12 mouse cellular contexts compared by ENCODE assay signal in the genomic region with DNA sequence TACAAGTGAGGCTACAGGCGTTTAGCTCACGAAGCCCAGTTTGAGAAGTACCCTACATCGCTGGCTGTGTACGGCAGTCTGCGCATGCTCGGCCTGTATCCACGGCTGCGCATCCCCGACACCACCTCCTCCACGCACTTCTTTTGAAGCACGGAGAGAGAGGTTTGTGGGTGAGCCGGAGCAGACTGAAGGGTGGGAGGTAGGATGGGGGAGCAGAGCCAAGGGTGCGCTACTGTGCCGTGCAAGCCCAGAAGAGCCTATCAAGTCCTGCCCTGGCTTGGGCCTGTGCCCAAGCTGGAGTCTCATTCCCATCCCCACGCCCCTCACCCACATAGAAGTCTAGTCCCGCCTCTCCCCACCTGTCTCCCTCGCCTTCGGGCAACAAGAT. TPM values are rescaled to one million over a fixed set of nuclear protein-coding genes. Genes with fewer than 3 reads are reported as not detected.
A peak's percentile ranks its signal among the peaks of the same experiment; 100 is the strongest.
DNase-seq lines count a peak whose midpoint lies in the region; ATAC-seq lines count a peak whose summit lies in the region.
"Had no signal": no experiment of that assay in that cellular context is flagged by ENCODE, and none has a peak within 500 bp of the region (broad histone marks: within the 10 kb centered on the region; RNA-seq: fewer than 3 reads in every experiment).

No protein-coding gene starts in this region.

- intact Hi-C loops in heart, postnatal 10 days (cut with DNase I): no loop called here

- H3K27me3 ChIP-seq in heart, embryonic 11.5 days (ENCODE audit: control insufficient read depth, insufficient read depth, low read length): peaks cover 9% of the 10 kb centered on the region; the same call in 1 of the 2 replicates
- no peaks in the 10 kb centered on the region for H3K27me3 ChIP-seq in midbrain, embryonic 16.5 days (ENCODE audit: control insufficient read depth, insufficient read depth, low read depth, low read length)
- H3K27me3 ChIP-seq: limb, embryonic 13.5 days; neural tube, embryonic 15.5 days had no signal

- H3K9me3 ChIP-seq in heart, embryonic 11.5 days (replicated peaks; ENCODE audit: control insufficient read depth, low read length): no peaks in the 10 kb centered on the region; the same call in 1 of the 2 replicates
- no peaks in the 10 kb centered on the region for H3K9me3 ChIP-seq in midbrain, embryonic 16.5 days (replicated peaks; ENCODE audit: control insufficient read depth, low read length, poor library complexity, severe bottlenecking)
- H3K9me3 ChIP-seq: limb, embryonic 13.5 days; neural tube, embryonic 15.5 days had no signal

- no peak for DNase-seq in heart, postnatal 10 days
- peak; percentile 36 for DNase-seq in R1 (ENCODE audit: low read depth, low spot score)
- DNase-seq in layer of hippocampus, adult 9-11 months: peak; percentile 79
- DNase-seq in retina, postnatal 1 day: no peak
- no peak for DNase-seq in T-cell, adult 2 months (ENCODE audit: low spot score)
- DNase-seq: gastrocnemius, postnatal 25 days had no signal

- ATAC-seq in heart, embryonic 11.5 days (replicated peaks; ENCODE audit: insufficient number of reproducible peaks, low FRiP score, low TSS enrichment): 0 out of 2 replicates have a peak, but pooled peaks have one; percentile 29
- 0 out of 2 replicates have a peak, but pooled peaks have one; percentile 14 for ATAC-seq in midbrain, embryonic 16.5 days
- ATAC-seq in cerebellum, adult (ENCODE audit: insufficient number of reproducible peaks, low FRiP score, low TSS enrichment): no peak

- H3K27ac ChIP-seq in heart, embryonic 11.5 days (ENCODE audit: low read depth, low read length): no peak overlapping the region
- H3K27ac ChIP-seq in midbrain, embryonic 16.5 days (ENCODE audit: low read length): no peak overlapping the region
- H3K27ac ChIP-seq: limb, embryonic 13.5 days; neural tube, embryonic 15.5 days had no signal

- H3K36me3 ChIP-seq in heart, embryonic 11.5 days (ENCODE audit: control insufficient read depth, insufficient read depth, low read length): no peaks in the 10 kb centered on the region
- H3K36me3 ChIP-seq in midbrain, embryonic 16.5 days (ENCODE audit: control insufficient read depth, insufficient read depth, low read length): no peaks in the 10 kb centered on the region
- H3K36me3 ChIP-seq: limb, embryonic 13.5 days; neural tube, embryonic 15.5 days had no signal

- WGBS in heart, embryonic 11.5 days (ENCODE audit: insufficient replicate concordance): 59% methylated on average over 18 of the region's 18 CpGs
- 62% methylated on average over 18 of the region's 18 CpGs for WGBS in midbrain, embryonic 16.5 days

- H3K4me3 ChIP-seq in heart, embryonic 11.5 days (ENCODE audit: low read depth, low read length): no peak overlapping the region
- no peak overlapping the region for H3K4me3 ChIP-seq in midbrain, embryonic 16.5 days (ENCODE audit: low read depth, low read length)
- H3K4me3 ChIP-seq: limb, embryonic 13.5 days; megakaryocyte, embryonic 14.5 days; neural tube, embryonic 15.5 days had no signal

- H3K4me1 ChIP-seq in heart, embryonic 11.5 days (ENCODE audit: control insufficient read depth, insufficient read depth, low read length): peaks cover 21% of the 10 kb centered on the region
- peaks cover 3% of the 10 kb centered on the region; the same call in 1 of the 2 replicates for H3K4me1 ChIP-seq in midbrain, embryonic 16.5 days (ENCODE audit: control insufficient read depth, insufficient read depth, low read length)
- H3K4me1 ChIP-seq: limb, embryonic 13.5 days; neural tube, embryonic 15.5 days had no signal

- peak overlapping the region; percentile 16; the same call in 1 of the 2 replicates for H3K4me2 ChIP-seq in heart, embryonic 11.5 days
- 0 out of 2 replicates have a peak overlapping the region, but pooled peaks have one; percentile 21 for H3K4me2 ChIP-seq in midbrain, embryonic 16.5 days (ENCODE audit: low read length)
- H3K4me2 ChIP-seq: limb, embryonic 13.5 days; neural tube, embryonic 15.5 days had no signal

- no peak overlapping the region for H3K9ac ChIP-seq in heart, embryonic 11.5 days (ENCODE audit: low read depth, low read length)
- H3K9ac ChIP-seq in midbrain, embryonic 16.5 days (ENCODE audit: low read depth, low read length): peak overlapping the region; percentile 35; the same call in 1 of the 2 replicates
- H3K9ac ChIP-seq: limb, embryonic 13.5 days; neural tube, embryonic 15.5 days had no signal

RNA-seq across cellular contexts. Expression of gene Hdac7, which starts 19.2 kb away (rescaled TPM):
- polyA plus RNA-seq in heart, embryonic 11.5 days (2014; fragmentation: Nextera tagmentation; extraction: Ambion mirVana): 24.6 and 25.0 TPM in 2 replicates
- 10 to 100 TPM; 57.9 to 59.4 TPM for total RNA-seq in heart, postnatal 10 days (2021)
- polyA plus RNA-seq in midbrain, embryonic 16.5 days (2015; fragmentation: Nextera tagmentation; extraction: Ambion mirVana): 28.6 and 31.5 TPM in 2 replicates

RNA-seq across cellular contexts. Expression of gene Vdr, which starts 46.9 kb away (rescaled TPM):
- 0.62 and 0.72 TPM in 2 replicates for polyA plus RNA-seq in heart, embryonic 11.5 days (2014; fragmentation: Nextera tagmentation; extraction: Ambion mirVana)
- 1 to 10 TPM; 1.6 to 2.3 TPM for total RNA-seq in heart, postnatal 10 days (2021)
- polyA plus RNA-seq in midbrain, embryonic 16.5 days (2015; fragmentation: Nextera tagmentation; extraction: Ambion mirVana): 0.05 and 0.15 TPM in 2 replicates

Comparison
In these comparisons a context has a peak if more than half of its experiments do, and no peak if none do; other contexts are left out.
1. DNase-seq: peak in R1 (single experiment) and layer of hippocampus, adult 9-11 months (single experiment); none in heart, postnatal 10 days (0 of 2), retina, postnatal 1 day (single experiment) and T-cell, adult 2 months (single experiment).